Mouse (Mus musculus): ENCODE measurements around the gene Hoxb3. TPM values are rescaled to one million over a fixed set of nuclear protein-coding genes. Genes with fewer than 3 reads are reported as not detected.

Gene Hoxb3
- total and polyA plus RNA-seq, 2 experiments from 2014 or later = 0.08 to 0.15 TPM

- 11% methylated on average over 5 of the region's 5 CpGs for WGBS
- TF ChIP-seq EP300 (IDR thresholded peaks at IDR 0.05; ENCODE audit: low read depth) = no peak
- TF ChIP-seq CTCF (IDR thresholded peaks at IDR 0.05; ENCODE audit: low read depth) = no peak
- no peak overlapping the region for H3K27ac ChIP-seq (ENCODE audit: low read depth)
- H3K9me3 ChIP-seq (replicated peaks; ENCODE audit: control insufficient read depth, low read length) = no peaks in the 10 kb centered on the region; the same call in 1 of the 2 replicates
- H3K36me3 ChIP-seq (replicated peaks; ENCODE audit: control insufficient read depth, insufficient read depth, low read length) = no peaks in the 10 kb centered on the region
- no peak overlapping the region for H3K4me2 ChIP-seq (ENCODE audit: low read depth, low read length)
- no peaks in the 10 kb centered on the region for H3K4me1 ChIP-seq (ENCODE audit: control insufficient read depth, insufficient read depth)
- DNase-seq (ENCODE audit: low spot score) (no peak), ATAC-seq (ENCODE audit: insufficient read depth, low read depth) (no peak)
- H3K9ac ChIP-seq (replicated peaks; ENCODE audit: low read depth, low read length) = no peak overlapping the region
- peaks cover 86% of the 10 kb centered on the region for H3K27me3 ChIP-seq (ENCODE audit: control insufficient read depth, insufficient read depth, low read length)
- no peak overlapping the region for H3K4me3 ChIP-seq (ENCODE audit: low read depth, low read length)
These were observed 40.7 kb downstream of the Hoxb3 start for GRCm38 (mm10) chr11:96363807-96364206.

GRCm38 (mm10) chr11:96365441-96366091 lies 42.4 kb downstream of the Hoxb3 start, which contains the start of gene Hoxb1:
Hoxb1 (plus strand) TSS chr11:96365752.
- ATAC-seq (ENCODE audit: insufficient read depth, low read depth) (no peak), DNase-seq (ENCODE audit: low spot score) (no peak)
- Histone ChIP-seq H3K4me3 (ENCODE audit: low read depth, low read length) (no peak within 1 kb of the TSS), H3K36me3 (replicated peaks; ENCODE audit: control insufficient read depth, insufficient read depth, low read length) (no peaks in the 10 kb centered on the region), H3K9ac (replicated peaks; ENCODE audit: low read depth, low read length) (no peak within 1 kb of the TSS), H3K9me3 (replicated peaks; ENCODE audit: control insufficient read depth, low read length) (no peaks in the 10 kb centered on the region; the same call in 1 of the 2 replicates), H3K27ac (ENCODE audit: low read depth) (no peak within 1 kb of the TSS), H3K4me1 (ENCODE audit: control insufficient read depth, insufficient read depth) (no peaks in the 10 kb centered on the region), H3K27me3 (ENCODE audit: control insufficient read depth, insufficient read depth, low read length) (peaks cover 95% of the 10 kb centered on the region), H3K4me2 (ENCODE audit: low read depth, low read length) (no peak within 1 kb of the TSS)
- TF ChIP-seq EP300 (IDR thresholded peaks at IDR 0.05; ENCODE audit: low read depth) (no peak), CTCF (IDR thresholded peaks at IDR 0.05; ENCODE audit: low read depth) (no peak)
- WGBS = 6% methylated on average over 26 of the region's 26 CpGs

- H3K27ac ChIP-seq (ENCODE audit: low read depth) = no peak overlapping the region
These were observed 43.2 kb downstream of the Hoxb3 start for GRCm38 (mm10) chr11:96366092-96367041.

GRCm38 (mm10) chr11:96367141-96367540 lies 44.0 kb downstream of the Hoxb3 start:
- no peak overlapping the region for H3K9ac ChIP-seq (replicated peaks; ENCODE audit: low read depth, low read length)
- no peaks in the 10 kb centered on the region for H3K4me1 ChIP-seq (ENCODE audit: control insufficient read depth, insufficient read depth)
- no peaks in the 10 kb centered on the region for H3K36me3 ChIP-seq (replicated peaks; ENCODE audit: control insufficient read depth, insufficient read depth, low read length)
- DNase-seq (ENCODE audit: low spot score) = no peak
- TF ChIP-seq CTCF (IDR thresholded peaks at IDR 0.05; ENCODE audit: low read depth) (no peak), EP300 (IDR thresholded peaks at IDR 0.05; ENCODE audit: low read depth) (no peak)
- no peak overlapping the region for H3K27ac ChIP-seq (ENCODE audit: low read depth)
- no peaks in the 10 kb centered on the region; the same call in 1 of the 2 replicates for H3K9me3 ChIP-seq (replicated peaks; ENCODE audit: control insufficient read depth, low read length)
- no peak overlapping the region for H3K4me3 ChIP-seq (ENCODE audit: low read depth, low read length)
- peaks cover 95% of the 10 kb centered on the region for H3K27me3 ChIP-seq (ENCODE audit: control insufficient read depth, insufficient read depth, low read length)
- WGBS = 29% methylated on average over 6 of the region's 6 CpGs
- ATAC-seq (ENCODE audit: insufficient read depth, low read depth) = no peak
- no peak overlapping the region for H3K4me2 ChIP-seq (ENCODE audit: low read depth, low read length)

More at GRCm38 (mm10) chr11:96366092-96367041, 43.2 kb downstream of the Hoxb3 start:
- no peak overlapping the region for H3K4me3 ChIP-seq (ENCODE audit: low read depth, low read length)
- H3K27me3 ChIP-seq (ENCODE audit: control insufficient read depth, insufficient read depth, low read length) = peaks cover 96% of the 10 kb centered on the region
- TF ChIP-seq CTCF (IDR thresholded peaks at IDR 0.05; ENCODE audit: low read depth) = no peak
- TF ChIP-seq EP300 (IDR thresholded peaks at IDR 0.05; ENCODE audit: low read depth) = no peak
- no peaks in the 10 kb centered on the region for H3K36me3 ChIP-seq (replicated peaks; ENCODE audit: control insufficient read depth, insufficient read depth, low read length)
- no peak for DNase-seq (ENCODE audit: low spot score)
- H3K4me1 ChIP-seq (ENCODE audit: control insufficient read depth, insufficient read depth) = no peaks in the 10 kb centered on the region
- ATAC-seq (ENCODE audit: insufficient read depth, low read depth) = 0 out of 2 replicates have a peak, but pooled peaks have one; percentile 11
- WGBS = 3% methylated on average over 46 of the region's 47 CpGs
- no peaks in the 10 kb centered on the region; the same call in 1 of the 2 replicates for H3K9me3 ChIP-seq (replicated peaks; ENCODE audit: control insufficient read depth, low read length)
- H3K9ac ChIP-seq (replicated peaks; ENCODE audit: low read depth, low read length) = no peak overlapping the region
- no peak overlapping the region for H3K4me2 ChIP-seq (ENCODE audit: low read depth, low read length)

GRCm38 (mm10) chr11:96368686-96369085 lies 45.6 kb downstream of the Hoxb3 start:
- Histone ChIP-seq H3K4me3 (ENCODE audit: low read depth, low read length) (no peak overlapping the region), H3K27me3 (ENCODE audit: control insufficient read depth, insufficient read depth, low read length) (peaks cover 96% of the 10 kb centered on the region), H3K9me3 (replicated peaks; ENCODE audit: control insufficient read depth, low read length) (no peaks in the 10 kb centered on the region; the same call in 1 of the 2 replicates), H3K27ac (ENCODE audit: low read depth) (no peak overlapping the region), H3K4me2 (ENCODE audit: low read depth, low read length) (no peak overlapping the region), H3K4me1 (ENCODE audit: control insufficient read depth, insufficient read depth) (no peaks in the 10 kb centered on the region), H3K9ac (replicated peaks; ENCODE audit: low read depth, low read length) (no peak overlapping the region), H3K36me3 (replicated peaks; ENCODE audit: control insufficient read depth, insufficient read depth, low read length) (no peaks in the 10 kb centered on the region)
- TF ChIP-seq EP300 (IDR thresholded peaks at IDR 0.05; ENCODE audit: low read depth) (no peak), CTCF (IDR thresholded peaks at IDR 0.05; ENCODE audit: low read depth) (no peak)
- ATAC-seq (ENCODE audit: insufficient read depth, low read depth) = no peak
- no peak for DNase-seq (ENCODE audit: low spot score)
- 27% methylated on average over 5 of the region's 5 CpGs for WGBS
